Comparison of ENCODE assay signal across 10 mouse cellular contexts in genomic region chr10:120210096-120210495, GRCm38 (mm10). TPM values are rescaled to one million over a fixed set of nuclear protein-coding genes. Genes with fewer than 3 reads are reported as not detected.
A peak's percentile ranks its signal among the peaks of the same experiment; 100 is the strongest.
DNase-seq lines count a peak whose midpoint lies in the region; ATAC-seq and TF ChIP-seq lines count a peak whose summit lies in the region.
"Had no signal": no experiment of that assay in that cellular context is flagged by ENCODE, and none has a peak within 500 bp of the region (broad histone marks: within the 10 kb centered on the region; RNA-seq: fewer than 3 reads in every experiment).

No protein-coding gene starts in this region.

- peaks cover 6% of the 10 kb centered on the region; the same call in 1 of the 2 replicates for H3K4me1 ChIP-seq in heart, embryonic 15.5 days (replicated peaks)
- 0 out of 2 replicates have a peak, but pooled peaks cover 4% of the 10 kb centered on the region for H3K4me1 ChIP-seq in heart, adult 2 months (ENCODE audit: control insufficient read depth, insufficient read depth, low read length)
- 0 out of 2 replicates have a peak, but pooled peaks cover 3% of the 10 kb centered on the region for H3K4me1 ChIP-seq in neural tube, embryonic 12.5 days
- H3K4me1 ChIP-seq in limb, embryonic 13.5 days: no peaks in the 10 kb centered on the region
- no peaks in the 10 kb centered on the region for H3K4me1 ChIP-seq in stomach, postnatal 0 days (replicated peaks; ENCODE audit: control insufficient read depth, insufficient read depth)
- H3K4me1 ChIP-seq: heart, embryonic 10.5 days had no signal

- no peak for ATAC-seq in heart, embryonic 15.5 days (replicated peaks; ENCODE audit: insufficient number of reproducible peaks, insufficient read depth, low FRiP score, low read depth)
- no peak for ATAC-seq in neural tube, embryonic 12.5 days (ENCODE audit: low FRiP score, low read depth)
- ATAC-seq in limb, embryonic 13.5 days (ENCODE audit: low FRiP score, low read depth): no peak
- no peak for ATAC-seq in stomach, postnatal 0 days (ENCODE audit: low FRiP score, low TSS enrichment)

- no peaks in the 10 kb centered on the region for H3K27me3 ChIP-seq in heart, embryonic 15.5 days
- no peaks in the 10 kb centered on the region for H3K27me3 ChIP-seq in heart, adult 2 months (ENCODE audit: control insufficient read depth, insufficient read depth, low read length)
- H3K27me3 ChIP-seq in neural tube, embryonic 12.5 days (replicated peaks): no peaks in the 10 kb centered on the region
- H3K27me3 ChIP-seq in limb, embryonic 13.5 days: no peaks in the 10 kb centered on the region
- no peaks in the 10 kb centered on the region for H3K27me3 ChIP-seq in stomach, postnatal 0 days (ENCODE audit: control insufficient read depth, insufficient read depth, low read length)

- DNase-seq in heart, adult 2 months: no peak
- no peak for DNase-seq in neural tube, embryonic 10.5 days (ENCODE audit: extremely low spot score, low spot score)
- no peak for DNase-seq in stomach, postnatal 0 days (ENCODE audit: low spot score)
- no peak for DNase-seq in cerebellum, adult 18-20 months
- DNase-seq in urinary bladder, postnatal 14 days (ENCODE audit: low spot score): no peak
- DNase-seq: adrenal gland, adult 8-10 months had no signal

- peak overlapping the region; percentile 87 for H3K4me3 ChIP-seq in heart, embryonic 15.5 days
- H3K4me3 ChIP-seq in heart, adult 2 months: no peak overlapping the region
- no peak overlapping the region for H3K4me3 ChIP-seq in neural tube, embryonic 12.5 days
- peak overlapping the region; percentile 97; the same call in 1 of the 2 replicates for H3K4me3 ChIP-seq in limb, embryonic 13.5 days
- peak overlapping the region; percentile 97; the same call in 1 of the 2 replicates for H3K4me3 ChIP-seq in stomach, postnatal 0 days (ENCODE audit: low read depth, low read length)

- H3K36me3 ChIP-seq in heart, embryonic 15.5 days: no peaks in the 10 kb centered on the region
- no peaks in the 10 kb centered on the region; the same call in 1 of the 2 replicates for H3K36me3 ChIP-seq in heart, adult 2 months (ENCODE audit: control insufficient read depth, insufficient read depth, low read length)
- H3K36me3 ChIP-seq in neural tube, embryonic 12.5 days: peaks cover 3% of the 10 kb centered on the region; the same call in 1 of the 2 replicates
- H3K36me3 ChIP-seq in limb, embryonic 13.5 days: peaks cover 10% of the 10 kb centered on the region
- H3K36me3 ChIP-seq in stomach, postnatal 0 days (ENCODE audit: control insufficient read depth, insufficient read depth, low read length): no peaks in the 10 kb centered on the region

- WGBS in heart, embryonic 15.5 days: 81% methylated on average over 3 of the region's 3 CpGs
- 83% methylated on average over 3 of the region's 3 CpGs for WGBS in heart, adult 2 months
- WGBS in neural tube, embryonic 12.5 days: 95% methylated on average over 3 of the region's 3 CpGs
- WGBS in limb, embryonic 13.5 days: 90% methylated on average over 3 of the region's 3 CpGs
- WGBS in stomach, postnatal 0 days: 69% methylated on average over 3 of the region's 3 CpGs

- peak overlapping the region; percentile 68 for H3K4me2 ChIP-seq in heart, embryonic 15.5 days
- H3K4me2 ChIP-seq in neural tube, embryonic 12.5 days (replicated peaks): peak overlapping the region; percentile 82
- peak overlapping the region; percentile 79 for H3K4me2 ChIP-seq in limb, embryonic 13.5 days (replicated peaks)
- peak overlapping the region; percentile 69 for H3K4me2 ChIP-seq in stomach, postnatal 0 days (replicated peaks; ENCODE audit: low read depth)

- H3K9ac ChIP-seq in heart, embryonic 15.5 days: no peak overlapping the region
- no peak overlapping the region for H3K9ac ChIP-seq in heart, adult 2 months (ENCODE audit: low read depth, low read length)
- H3K9ac ChIP-seq in neural tube, embryonic 12.5 days: no peak overlapping the region
- H3K9ac ChIP-seq in limb, embryonic 13.5 days: no peak overlapping the region
- H3K9ac ChIP-seq in stomach, postnatal 0 days (ENCODE audit: low read length): no peak overlapping the region

- no peak for TF ChIP-seq CTCF in heart, adult 2 months (IDR thresholded peaks at IDR 0.05)
- TF ChIP-seq CTCF in stomach, postnatal 0 days (IDR thresholded peaks at IDR 0.05; ENCODE audit: low read depth): no peak

- no peak overlapping the region for H3K27ac ChIP-seq in heart, embryonic 15.5 days
- H3K27ac ChIP-seq in heart, adult 2 months: no peak overlapping the region
- H3K27ac ChIP-seq in neural tube, embryonic 12.5 days: no peak overlapping the region
- no peak overlapping the region for H3K27ac ChIP-seq in limb, embryonic 13.5 days
- H3K27ac ChIP-seq in stomach, postnatal 0 days (replicated peaks): no peak overlapping the region
- H3K27ac ChIP-seq: heart, embryonic 10.5 days had no signal

- no peak for TF ChIP-seq EP300 in heart, adult 2 months (IDR thresholded peaks at IDR 0.05; ENCODE audit: insufficient read depth, low read depth, low read length)
- no peak for TF ChIP-seq EP300 in stomach, postnatal 0 days (optimal IDR thresholded peaks at IDR 0.05)

- 0 out of 2 replicates have a peak, but pooled peaks cover 2% of the 10 kb centered on the region for H3K79me2 ChIP-seq in heart, adult 2 months (replicated peaks; ENCODE audit: control insufficient read depth, insufficient read depth, low read length)

- no peak for TF ChIP-seq POLR2A in heart, adult 2 months (IDR thresholded peaks at IDR 0.05; ENCODE audit: insufficient read depth, low read depth, low read length)

- H3K9me3 ChIP-seq in heart, embryonic 15.5 days (replicated peaks): no peaks in the 10 kb centered on the region
- peaks cover 10% of the 10 kb centered on the region; the same call in 1 of the 2 replicates for H3K9me3 ChIP-seq in neural tube, embryonic 12.5 days
- H3K9me3 ChIP-seq in limb, embryonic 13.5 days: peaks cover 6% of the 10 kb centered on the region
- no peaks in the 10 kb centered on the region for H3K9me3 ChIP-seq in stomach, postnatal 0 days (ENCODE audit: control insufficient read depth, low read length)
- H3K9me3 ChIP-seq: heart, embryonic 10.5 days had no signal

- intact Hi-C loops in heart, adult 2 months (cut with DNase I): no loop called here

RNA-seq across cellular contexts. Expression of gene Irak3, which starts 8.2 kb away (rescaled TPM):
- 0.59 and 0.94 TPM in 2 replicates for polyA plus RNA-seq in heart, embryonic 15.5 days (2015; fragmentation: Nextera tagmentation; extraction: Ambion mirVana)
- 1 to 10 TPM; 3.0 to 3.7 TPM for total RNA-seq in heart, adult 2 months (2021)
- polyA plus RNA-seq in heart, adult 2 months (2012; rRNA removed): 2.6 and 3.7 TPM in 2 replicates
- 0.69 and 0.79 TPM in 2 replicates for polyA plus RNA-seq in neural tube, embryonic 12.5 days (2016; fragmentation: Nextera tagmentation; extraction: Ambion mirVana)
- 1.6 and 1.8 TPM in 2 replicates for polyA plus RNA-seq in limb, embryonic 13.5 days (2015; fragmentation: Nextera tagmentation; extraction: Ambion mirVana)
- 0.74 and 0.75 TPM in 2 replicates for polyA plus RNA-seq in stomach, postnatal 0 days (2015; fragmentation: Nextera tagmentation; extraction: Ambion mirVana)

RNA-seq across cellular contexts. Expression of gene Tmbim4, which starts 8.7 kb away (rescaled TPM):
- 103 and 110 TPM in 2 replicates for polyA plus RNA-seq in heart, embryonic 15.5 days (2015; fragmentation: Nextera tagmentation; extraction: Ambion mirVana)
- 100 to 1,000 TPM in 1 of 2 experiments, 10 to 100 TPM in 1; 91.9 to 112 TPM for total RNA-seq in heart, adult 2 months (2021)
- polyA plus RNA-seq in heart, adult 2 months (2012; rRNA removed): 194 and 239 TPM in 2 replicates
- 81.7 and 89.6 TPM in 2 replicates for polyA plus RNA-seq in neural tube, embryonic 12.5 days (2016; fragmentation: Nextera tagmentation; extraction: Ambion mirVana)
- 91.7 and 95.6 TPM in 2 replicates for polyA plus RNA-seq in limb, embryonic 13.5 days (2015; fragmentation: Nextera tagmentation; extraction: Ambion mirVana)
- 178 and 181 TPM in 2 replicates for polyA plus RNA-seq in stomach, postnatal 0 days (2015; fragmentation: Nextera tagmentation; extraction: Ambion mirVana)

RNA-seq across cellular contexts. Expression of gene Llph, which starts 16.8 kb away (rescaled TPM):
- 26.0 and 29.4 TPM in 2 replicates for polyA plus RNA-seq in heart, embryonic 15.5 days (2015; fragmentation: Nextera tagmentation; extraction: Ambion mirVana)
- 1 to 10 TPM; 8.5 to 8.8 TPM for total RNA-seq in heart, adult 2 months (2021)
- polyA plus RNA-seq in heart, adult 2 months (2012; rRNA removed): 4.5 and 5.4 TPM in 2 replicates
- polyA plus RNA-seq in neural tube, embryonic 12.5 days (2016; fragmentation: Nextera tagmentation; extraction: Ambion mirVana): 51.3 and 51.9 TPM in 2 replicates
- 48.5 and 50.7 TPM in 2 replicates for polyA plus RNA-seq in limb, embryonic 13.5 days (2015; fragmentation: Nextera tagmentation; extraction: Ambion mirVana)
- 46.6 and 47.5 TPM in 2 replicates for polyA plus RNA-seq in stomach, postnatal 0 days (2015; fragmentation: Nextera tagmentation; extraction: Ambion mirVana)

Comparison
In these comparisons a context has a peak if more than half of its experiments do, and no peak if none do; other contexts are left out.
1. H3K4me3 ChIP-seq: peak in heart, embryonic 15.5 days (single experiment), limb, embryonic 13.5 days (single experiment) and stomach, postnatal 0 days (single experiment); none in heart, adult 2 months (single experiment) and neural tube, embryonic 12.5 days (single experiment).
2. Peak in every context shown above with its lines, with median percentiles within 50 percentile points of each other: H3K4me2 ChIP-seq.